Mouse (Mus musculus) spleen, adult 2 months (tissue): Measurements from ENCODE around the gene Polr2c. TPM values are rescaled to one million over a fixed set of nuclear protein-coding genes. Genes with fewer than 3 reads are reported as not detected.

Source experiments
- DNase-seq, 2 experiments: peaks; one replicate each; pipeline versions ENCODE4 v3.0.0 to v3.0.0-alpha.2; 2012 to 2021; ENCODE audit warnings: low spot score in 2 of 2, low read depth in 1 of 2
- H3K27ac ChIP-seq: fragments of 200-500 bp; 2 replicates; pipeline ENCODE4 v1.5.1; 2012; ENCODE audit warnings: low read length, inconsistent platforms; ENCODE audit not compliant: insufficient read depth
- H3K27me3 ChIP-seq: fragments of 200-500 bp; 2 replicates; pipeline ENCODE4 v1.6.1; 2012; ENCODE audit warnings: mild to moderate bottlenecking, moderate library complexity, low read length, inconsistent platforms; ENCODE audit not compliant: control insufficient read depth, insufficient read depth
- H3K36me3 ChIP-seq: fragments of 200-500 bp; 2 replicates; pipeline ENCODE4 v1.6.1; 2012; ENCODE audit warnings: mild to moderate bottlenecking, low read length, inconsistent platforms; ENCODE audit not compliant: control insufficient read depth, insufficient read depth
- H3K4me1 ChIP-seq: fragments of 200-500 bp; 2 replicates; pipeline ENCODE4 v1.6.1; 2011; ENCODE audit warnings: inconsistent platforms; ENCODE audit not compliant: control insufficient read depth, insufficient read depth, insufficient read length
- H3K4me3 ChIP-seq: fragments of 200-500 bp; 2 replicates; pipeline ENCODE4 v1.5.1; 2011; ENCODE audit warnings: mild to moderate bottlenecking, inconsistent platforms; ENCODE audit not compliant: insufficient read depth, insufficient read length; ENCODE audit errors: extremely low read depth
- CTCF ChIP-seq: fragments of 200-500 bp; IDR thresholded peaks from 2 replicates; pipeline ENCODE4 v1.5.1; 2011; ENCODE audit warnings: mild to moderate bottlenecking, inconsistent platforms; ENCODE audit not compliant: insufficient read depth, insufficient read length, insufficient replicate concordance; ENCODE audit errors: extremely low read depth
- POLR2A ChIP-seq: fragments of 200-500 bp; IDR thresholded peaks from 2 replicates; pipeline ENCODE4 v1.6.1; 2011; ENCODE audit warnings: low read depth, low read length, inconsistent platforms
- WGBS: fragments of 180-500 bp; shearing (Covaris S2); methylation state at CpG from one replicate; pipeline ENCODE4 v1.1.7; 2018; 5-methylcytosine and 5-hydroxymethylcytosine counted together
- polyA plus RNA-seq: library from polyadenylated mRNA; depleted of rRNA; stranded (reverse); fragments of >200 nt; gene quantifications from 2 replicates; pipeline ENCODE4 v1.2.3, GENCODE M21; 2012

Gene Polr2c
- polyA plus RNA-seq, 1 experiment, result 56.4 TPM

- 52% methylated on average over 5 of the region's 5 CpGs for WGBS
- H3K4me1 ChIP-seq, result peaks cover 5% of the 10 kb centered on the region
Measured at GRCm38 (mm10) chr8:94901031-94901430, 43.8 kb downstream of the Polr2c start.

GRCm38 (mm10) chr8:94903709-94904108 is 46.5 kb downstream of the Polr2c start:
- Histone ChIP-seq H3K27me3 (no peaks in the 10 kb centered on the region), H3K27ac (no peak overlapping the region), H3K4me1 (peaks cover 5% of the 10 kb centered on the region), H3K36me3 (no peaks in the 10 kb centered on the region), H3K4me3 (no peak overlapping the region)
- WGBS, result 90% methylated on average over 12 of the region's 12 CpGs
- TF ChIP-seq POLR2A, result no peak
- TF ChIP-seq CTCF, result no peak
- DNase-seq, result no peak

More at GRCm38 (mm10) chr8:94901031-94901430, 43.8 kb downstream of the Polr2c start:
- no peak overlapping the region for H3K27ac ChIP-seq
- no peaks in the 10 kb centered on the region for H3K36me3 ChIP-seq
- no peak for DNase-seq
- H3K27me3 ChIP-seq, result no peaks in the 10 kb centered on the region
- H3K4me3 ChIP-seq, result no peak overlapping the region
- TF ChIP-seq CTCF (no peak), POLR2A (no peak)

GRCm38 (mm10) chr8:94904450-94905175 is 47.4 kb downstream of the Polr2c start:
- no peaks in the 10 kb centered on the region for H3K27me3 ChIP-seq
- no peaks in the 10 kb centered on the region for H3K36me3 ChIP-seq
- peak overlapping the region; percentile 29; the same call in 1 of the 2 replicates for H3K27ac ChIP-seq
- no peak for TF ChIP-seq POLR2A
- no peak for DNase-seq
- no peak overlapping the region for H3K4me3 ChIP-seq
- peaks cover 5% of the 10 kb centered on the region for H3K4me1 ChIP-seq
- 82% methylated on average over 12 of the region's 12 CpGs for WGBS

GRCm38 (mm10) chr8:94907591-94908300 is 50.5 kb downstream of the Polr2c start:
- no peaks in the 10 kb centered on the region for H3K4me1 ChIP-seq
- H3K27me3 ChIP-seq, result no peaks in the 10 kb centered on the region
- no peak overlapping the region for H3K4me3 ChIP-seq
- 73% methylated on average over 18 of the region's 18 CpGs for WGBS
- DNase-seq, result no peak
- TF ChIP-seq CTCF (no peak), POLR2A (no peak)
- H3K27ac ChIP-seq, result no peak overlapping the region
- H3K36me3 ChIP-seq, result no peaks in the 10 kb centered on the region

- Histone ChIP-seq H3K4me3 (no peak overlapping the region), H3K36me3 (no peaks in the 10 kb centered on the region), H3K27ac (no peak overlapping the region), H3K4me1 (no peaks in the 10 kb centered on the region; the same call in 1 of the 2 replicates), H3K27me3 (no peaks in the 10 kb centered on the region)
- DNase-seq, result peak; percentile 28 to 65
- 8% methylated on average over 4 of the region's 4 CpGs for WGBS
- TF ChIP-seq CTCF (peak; percentile 83; the same call in 1 of the 2 replicates), POLR2A (no peak)
Measured at GRCm38 (mm10) chr8:94908847-94909246, 51.6 kb downstream of the Polr2c start.

- peaks cover 5% of the 10 kb centered on the region for H3K27me3 ChIP-seq
- no peaks in the 10 kb centered on the region for H3K36me3 ChIP-seq
- H3K27ac ChIP-seq, result no peak overlapping the region
- H3K4me1 ChIP-seq, result no peaks in the 10 kb centered on the region; the same call in 1 of the 2 replicates
- no peak for TF ChIP-seq CTCF
- no peak for TF ChIP-seq POLR2A
- WGBS, result 86% methylated on average over 77 of the region's 77 CpGs
- DNase-seq, result no peak
- no peak overlapping the region for H3K4me3 ChIP-seq
Measured at GRCm38 (mm10) chr8:94913061-94913660, 55.9 kb downstream of the Polr2c start.
